Mouse (Mus musculus) common myeloid progenitor, adult 5-6 weeks (primary cell): ENCODE results near the gene Tulp2. TPM values are rescaled to one million over a fixed set of nuclear protein-coding genes. Genes with fewer than 3 reads are reported as not detected.
"Not testable (repeated sequence)": the region's sequence is repeated elsewhere in the genome, so short reads cannot be mapped to it uniquely, and the experiment has no call there.

Experiments
- ATAC-seq: replicated peaks from 2 replicates; pipeline ENCODE4 v1.8.0; 2016; ENCODE audit warnings: low read depth, mild to moderate bottlenecking, moderate TSS enrichment, inconsistent platforms; ENCODE audit not compliant: poor library complexity, severe bottlenecking
- total RNA-seq: library from RNA; stranded (forward); fragments of 200-1000, 187-1606 nt; gene quantifications from 2 replicates; pipeline ENCODE4 v1.2.3, GENCODE M21; 2017

Gene Tulp2
- total RNA-seq, 1 experiment from 2014 or later, result not detected

- no peak for ATAC-seq
Observed at GRCm38 (mm10) chr7:45482166-45482565, 489 bp downstream of the Tulp2 start.

- not testable (repeated sequence) for ATAC-seq
Observed at GRCm38 (mm10) chr7:45484985-45485384, 3.3 kb downstream of the Tulp2 start.

- no peak for ATAC-seq
Observed at GRCm38 (mm10) chr7:45486158-45486557, 4.5 kb downstream of the Tulp2 start.

- no peak for ATAC-seq
Observed at GRCm38 (mm10) chr7:45486761-45487415, 5.2 kb downstream of the Tulp2 start, which contains the start of gene Gm45808. Gm45808 (minus strand) TSS chr7:45486811.

- ATAC-seq, result no peak
Observed at GRCm38 (mm10) chr7:45487861-45488292, 6.2 kb downstream of the Tulp2 start.

GRCm38 (mm10) chr7:45488293-45489204 is 6.9 kb downstream of the Tulp2 start, which contains the start of gene Dhdh:
Dhdh (minus strand) TSS chr7:45488805.
- ATAC-seq, result peak; percentile 79

- no peak for ATAC-seq
Observed at GRCm38 (mm10) chr7:45489578-45489977, 7.9 kb downstream of the Tulp2 start.

- 0 out of 2 replicates have a peak, but pooled peaks have one; percentile 7 for ATAC-seq
Observed at GRCm38 (mm10) chr7:45490822-45491221, 9.1 kb downstream of the Tulp2 start.

- peak; percentile 57 for ATAC-seq
Observed at GRCm38 (mm10) chr7:45491264-45491663, 9.6 kb downstream of the Tulp2 start.

- ATAC-seq, result no peak
Observed at GRCm38 (mm10) chr7:45492225-45492844, 10.7 kb downstream of the Tulp2 start.

- no peak for ATAC-seq
Observed at GRCm38 (mm10) chr7:45492951-45493350, 11.3 kb downstream of the Tulp2 start.

GRCm38 (mm10) chr7:45494548-45494947 is 12.9 kb downstream of the Tulp2 start:
- no peak for ATAC-seq

- ATAC-seq, result no peak
Observed at GRCm38 (mm10) chr7:45498427-45498826, 16.8 kb downstream of the Tulp2 start.

- no peak for ATAC-seq
Observed at GRCm38 (mm10) chr7:45507583-45507982, 25.9 kb downstream of the Tulp2 start.

GRCm38 (mm10) chr7:45508561-45508960 is 26.9 kb downstream of the Tulp2 start:
- peak; percentile 43 for ATAC-seq

GRCm38 (mm10) chr7:45509181-45509882 is 27.7 kb downstream of the Tulp2 start:
- no peak; the same call in 1 of the 2 replicates for ATAC-seq

GRCm38 (mm10) chr7:45509912-45510787 is 28.5 kb downstream of the Tulp2 start, which contains the start of gene Nucb1:
Nucb1 (minus strand) TSS chr7:45510406.
- ATAC-seq, result peak; percentile 86

GRCm38 (mm10) chr7:45514411-45514810 is 32.7 kb downstream of the Tulp2 start:
- no peak for ATAC-seq

- peak; percentile 40; the same call in 1 of the 2 replicates for ATAC-seq
Observed at GRCm38 (mm10) chr7:45515436-45515835, 33.8 kb downstream of the Tulp2 start.
